In genomic region chr6:72658006-72658405, GRCm38 (mm10) we compare ENCODE assay signal across 10 mouse cellular contexts. TPM values are rescaled to one million over a fixed set of nuclear protein-coding genes. Genes with fewer than 3 reads are reported as not detected.
DNase-seq lines count a peak whose midpoint lies in the region; ATAC-seq and TF ChIP-seq lines count a peak whose summit lies in the region.
"Had no signal": no experiment of that assay in that cellular context is flagged by ENCODE, and none has a peak within 500 bp of the region (broad histone marks: within the 10 kb centered on the region; RNA-seq: fewer than 3 reads in every experiment).

No protein-coding gene starts in this region.

- peaks cover 51% of the 10 kb centered on the region for H3K4me1 ChIP-seq in lung, embryonic 14.5 days (ENCODE audit: insufficient read depth)

- ATAC-seq in lung, embryonic 14.5 days (ENCODE audit: insufficient read depth) = no peak

- intact Hi-C loops in heart, postnatal 25 days (cut with DNase I) = no loop called here

- no peaks in the 10 kb centered on the region for H3K27me3 ChIP-seq in lung, embryonic 14.5 days (ENCODE audit: insufficient read depth, low read length)

- no peak overlapping the region for H3K27ac ChIP-seq in lung, embryonic 14.5 days (ENCODE audit: low read depth)
- H3K27ac ChIP-seq: hindbrain, embryonic 14.5 days had no signal

- no peak overlapping the region for H3K4me3 ChIP-seq in lung, embryonic 14.5 days (ENCODE audit: low read depth, low read length)

- no peak overlapping the region for H3K4me2 ChIP-seq in lung, embryonic 14.5 days
- H3K4me2 ChIP-seq: hindbrain, embryonic 14.5 days had no signal

- WGBS in lung, embryonic 14.5 days = 58% methylated on average over 3 of the region's 3 CpGs

- DNase-seq in embryo, embryonic 10.5 days (ENCODE audit: low spot score) = peak; percentile 73
- DNase-seq in embryo, embryonic 9.5 days (ENCODE audit: extremely low spot score) = no peak
- peak; percentile 73 for DNase-seq in lung, embryonic 14.5 days
- no peak for DNase-seq in lung, postnatal 4 days
- peak; percentile 81 for DNase-seq in ZHBTc4 (ENCODE audit: low read depth, low spot score)
- peak; percentile 43 for DNase-seq in skeletal muscle tissue, adult 2 months (ENCODE audit: low read depth, low spot score)
- no peak for DNase-seq in heart, postnatal 25 days (ENCODE audit: low spot score)
- no peak for DNase-seq in heart, adult 8-10 months (ENCODE audit: low spot score)
- DNase-seq: cerebellum, postnatal 10 days had no signal

- no peak overlapping the region for H3K9ac ChIP-seq in lung, embryonic 14.5 days
- H3K9ac ChIP-seq: hindbrain, embryonic 14.5 days had no signal

- peak; percentile 67 for TF ChIP-seq CTCF in lung, embryonic 14.5 days (IDR thresholded peaks at IDR 0.05; ENCODE audit: low read depth)

- no peaks in the 10 kb centered on the region for H3K9me3 ChIP-seq in lung, embryonic 14.5 days (ENCODE audit: low read depth, low read length)

- no peaks in the 10 kb centered on the region for H3K36me3 ChIP-seq in lung, embryonic 14.5 days (ENCODE audit: insufficient read depth)

RNA-seq across cellular contexts. Expression of gene Tgoln1, which starts 41.2 kb away (rescaled TPM):
- 40.4 and 43.2 TPM in 2 replicates for polyA plus RNA-seq in lung, embryonic 14.5 days (2014; fragmentation: Nextera tagmentation; extraction: Ambion mirVana)
- 10 to 100 TPM; 46.3 to 50.5 TPM for total RNA-seq in heart, postnatal 25 days (2021)
- total RNA-seq in heart, adult 8-10 months (2022) = 10 to 100 TPM; 63.6 to 67.4 (median 65.5) TPM

RNA-seq across cellular contexts. Expression of gene Retsat, which starts 59.7 kb away (rescaled TPM):
- 17.2 and 18.4 TPM in 2 replicates for polyA plus RNA-seq in lung, embryonic 14.5 days (2014; fragmentation: Nextera tagmentation; extraction: Ambion mirVana)
- total RNA-seq in heart, postnatal 25 days (2021) = 100 to 1,000 TPM; 155 to 157 TPM
- total RNA-seq in heart, adult 8-10 months (2022) = 100 to 1,000 TPM; 170 to 247 (median 189) TPM

RNA-seq across cellular contexts. Expression of gene Elmod3, which starts 59.8 kb away (rescaled TPM):
- 15.9 and 16.2 TPM in 2 replicates for polyA plus RNA-seq in lung, embryonic 14.5 days (2014; fragmentation: Nextera tagmentation; extraction: Ambion mirVana)
- 10 to 100 TPM; 11.3 to 19.8 TPM for total RNA-seq in heart, postnatal 25 days (2021)
- total RNA-seq in heart, adult 8-10 months (2022) = 10 to 100 TPM; 12.1 to 16.4 (median 14.5) TPM

Comparison
In these comparisons a context has a peak if more than half of its experiments do, and no peak if none do; other contexts are left out.
1. DNase-seq: peak in embryo, embryonic 10.5 days (single experiment), lung, embryonic 14.5 days (single experiment), ZHBTc4 (single experiment) and skeletal muscle tissue, adult 2 months (single experiment); none in embryo, embryonic 9.5 days (single experiment), lung, postnatal 4 days (0 of 2), heart, postnatal 25 days (single experiment) and heart, adult 8-10 months (single experiment).